Mouse (Mus musculus) liver, postnatal 0 days (tissue): ENCODE results near the gene Map3k13. TPM values are rescaled to one million over a fixed set of nuclear protein-coding genes. Genes with fewer than 3 reads are reported as not detected.

Experiments used
- ATAC-seq: fragments of 200-750 bp; cut with Nextera tagmentation; 2 replicates; pipeline ENCODE4 v1.8.0; 2017; ENCODE audit warnings: mild to moderate bottlenecking, moderate library complexity
- DNase-seq: peaks from one replicate; pipeline ENCODE4 v3.0.0-alpha.2; 2016
- H3K27ac ChIP-seq: fragments of 300-500 bp; sonication (generic); 2 replicates; pipeline ENCODE4 v1.5.1; 2014; ENCODE audit warnings: antibody characterized with exemption, moderate library complexity, mild to moderate bottlenecking, low read depth
- H3K27me3 ChIP-seq: fragments of 300-500 bp; sonication (generic); 2 replicates; pipeline ENCODE4 v1.6.1; 2014; ENCODE audit warnings: low read length, control low read depth, mixed read lengths; ENCODE audit not compliant: insufficient read depth
- H3K36me3 ChIP-seq: fragments of 300-500 bp; sonication (generic); replicated peaks from 2 replicates; pipeline ENCODE4 v1.6.1; 2014; ENCODE audit warnings: mild to moderate bottlenecking, control low read depth, low read length, moderate library complexity, mixed read lengths; ENCODE audit not compliant: insufficient read depth
- H3K4me1 ChIP-seq: fragments of 300-500 bp; sonication (generic); 2 replicates; pipeline ENCODE4 v1.6.1; 2014; ENCODE audit warnings: antibody characterized with exemption, mild to moderate bottlenecking, control low read depth; ENCODE audit not compliant: insufficient read depth
- H3K4me2 ChIP-seq: fragments of 300-500 bp; sonication (generic); 2 replicates; pipeline ENCODE4 v1.6.1; 2014; ENCODE audit warnings: low read depth, mild to moderate bottlenecking, low read length, moderate library complexity, mixed read lengths
- H3K4me3 ChIP-seq: fragments of 300-500 bp; sonication (generic); 2 replicates; pipeline ENCODE4 v1.5.1; 2014; ENCODE audit warnings: low read depth, low read length
- H3K9ac ChIP-seq: fragments of 300-500 bp; sonication (generic); replicated peaks from 2 replicates; pipeline ENCODE4 v1.6.1; 2014; ENCODE audit warnings: mild to moderate bottlenecking, moderate library complexity
- H3K9me3 ChIP-seq: fragments of 300-500 bp; sonication (generic); 2 replicates; pipeline ENCODE4 v1.6.1; 2016; ENCODE audit warnings: mild to moderate bottlenecking, control low read depth, low read length, mixed read lengths
- CTCF ChIP-seq: sonication (generic); IDR thresholded peaks from 2 replicates; pipeline ENCODE4 v1.5.1; 2016; ENCODE audit warnings: antibody characterized with exemption, low read depth
- EP300 ChIP-seq: IDR thresholded peaks from 2 replicates; pipeline ENCODE4 v1.6.1; 2016; ENCODE audit warnings: antibody characterized with exemption, low read depth, mild to moderate bottlenecking
- WGBS: fragments of 180-500 bp; shearing (Covaris S2); extraction: QIAGEN DNeasy Blood & Tissue Kit; methylation state at CpG from one replicate; pipeline ENCODE4 v1.1.7; 2014; ENCODE audit not compliant: insufficient replicate concordance; 5-methylcytosine and 5-hydroxymethylcytosine counted together
- polyA plus RNA-seq: library from polyadenylated mRNA; unstranded; fragments of >200 nt; fragmentation: Nextera tagmentation; extraction: Ambion mirVana; gene quantifications from 2 replicates; pipeline ENCODE4 v1.2.1, GENCODE M21; 2015

Gene Map3k13
- polyA plus RNA-seq, 1 experiment from 2014 or later: 1.2 TPM

- TF ChIP-seq EP300 (no peak), CTCF (no peak)
- ATAC-seq: no peak
These were observed 40.9 kb downstream of the Map3k13 start for GRCm38 (mm10) chr16:21834866-21835583.

GRCm38 (mm10) chr16:21835584-21835931 lies 41.4 kb downstream of the Map3k13 start:
- no peaks in the 10 kb centered on the region for H3K36me3 ChIP-seq
- no peak overlapping the region for H3K27ac ChIP-seq
- DNase-seq (no peak), ATAC-seq (no peak)
- H3K4me2 ChIP-seq: no peak overlapping the region
- H3K4me3 ChIP-seq: no peak overlapping the region
- H3K9ac ChIP-seq: no peak overlapping the region
- no peaks in the 10 kb centered on the region for H3K4me1 ChIP-seq
- no peaks in the 10 kb centered on the region for H3K9me3 ChIP-seq
- TF ChIP-seq CTCF: no peak
- no peak for TF ChIP-seq EP300
- H3K27me3 ChIP-seq: no peaks in the 10 kb centered on the region
- 54% methylated on average over 7 of the region's 7 CpGs for WGBS

More at GRCm38 (mm10) chr16:21834866-21835583, 40.9 kb downstream of the Map3k13 start:
- no peak for DNase-seq
- H3K9me3 ChIP-seq: no peaks in the 10 kb centered on the region
- no peak overlapping the region for H3K4me3 ChIP-seq
- H3K4me1 ChIP-seq: no peaks in the 10 kb centered on the region
- H3K27ac ChIP-seq: no peak overlapping the region
- no peaks in the 10 kb centered on the region for H3K27me3 ChIP-seq
- WGBS: 71% methylated on average over 8 of the region's 8 CpGs
- H3K9ac ChIP-seq: no peak overlapping the region
- H3K36me3 ChIP-seq: no peaks in the 10 kb centered on the region
- H3K4me2 ChIP-seq: no peak overlapping the region

- DNase-seq (no peak), ATAC-seq (no peak)
- Histone ChIP-seq H3K4me3 (no peak overlapping the region), H3K27ac (no peak overlapping the region), H3K9me3 (no peaks in the 10 kb centered on the region), H3K4me2 (no peak overlapping the region), H3K27me3 (no peaks in the 10 kb centered on the region), H3K36me3 (no peaks in the 10 kb centered on the region), H3K4me1 (no peaks in the 10 kb centered on the region), H3K9ac (no peak overlapping the region)
- WGBS: 43% methylated on average over 7 of the region's 7 CpGs
- TF ChIP-seq CTCF (peak; percentile 57), EP300 (no peak)
These were observed 42.3 kb downstream of the Map3k13 start for GRCm38 (mm10) chr16:21836311-21837072.

- Histone ChIP-seq H3K4me1 (no peaks in the 10 kb centered on the region), H3K36me3 (no peaks in the 10 kb centered on the region), H3K4me2 (no peak overlapping the region), H3K9ac (no peak overlapping the region), H3K9me3 (no peaks in the 10 kb centered on the region), H3K27ac (no peak overlapping the region), H3K27me3 (no peaks in the 10 kb centered on the region), H3K4me3 (no peak overlapping the region)
- no peak for DNase-seq
- WGBS: 78% methylated on average over 6 of the region's 6 CpGs
- TF ChIP-seq CTCF (no peak), EP300 (no peak)
- ATAC-seq: no peak
These were observed 43.5 kb downstream of the Map3k13 start for GRCm38 (mm10) chr16:21837694-21838093.

GRCm38 (mm10) chr16:21845800-21846671 lies 51.9 kb downstream of the Map3k13 start:
- H3K27ac ChIP-seq: no peak overlapping the region
- no peaks in the 10 kb centered on the region for H3K36me3 ChIP-seq
- H3K9ac ChIP-seq: 0 out of 2 replicates have a peak overlapping the region, but pooled peaks have one; percentile 8
- DNase-seq: peak; percentile 50
- H3K9me3 ChIP-seq: no peaks in the 10 kb centered on the region
- TF ChIP-seq CTCF: no peak
- TF ChIP-seq EP300: no peak
- no peaks in the 10 kb centered on the region for H3K27me3 ChIP-seq
- 5% methylated on average over 16 of the region's 16 CpGs for WGBS
- peaks cover 5% of the 10 kb centered on the region; the same call in 1 of the 2 replicates for H3K4me1 ChIP-seq
- peak; percentile 99 for ATAC-seq
- H3K4me2 ChIP-seq: peak overlapping the region; percentile 70
- peak overlapping the region; percentile 29 for H3K4me3 ChIP-seq
